Mouse (Mus musculus): ENCODE results near the gene Kcnmb2. TPM values are rescaled to one million over a fixed set of nuclear protein-coding genes. Genes with fewer than 3 reads are reported as not detected.

Kcnmb2 gene
- polyA plus RNA-seq, 1 experiment = not detected

- TF ChIP-seq E2F4 (IDR thresholded peaks at IDR 0.05; ENCODE audit: insufficient read depth) = no peak
- TF ChIP-seq MAX (IDR thresholded peaks at IDR 0.05; ENCODE audit: low read depth) = no peak
- no peak for TF ChIP-seq TCF3 (IDR thresholded peaks at IDR 0.05; ENCODE audit: insufficient read length, low read depth)
- TF ChIP-seq MYOD1 (IDR thresholded peaks at IDR 0.05; ENCODE audit: control insufficient read depth in 1 of 3, insufficient read length in 2 of 3, low read depth in 2 of 3) = no peak
- no peak for TF ChIP-seq MYOG (IDR thresholded peaks at IDR 0.05; ENCODE audit: control insufficient read depth in 1 of 3, insufficient read depth in 1 of 3, insufficient read length in 2 of 3, low read depth in 2 of 3)
- no peak for TF ChIP-seq USF1 (IDR thresholded peaks at IDR 0.05; ENCODE audit: low read depth)
- TF ChIP-seq POLR2A (IDR thresholded peaks at IDR 0.05; ENCODE audit: insufficient read length, low read depth) = no peak
- TF ChIP-seq SRF (IDR thresholded peaks at IDR 0.05; ENCODE audit: control insufficient read depth, insufficient read length, low read depth) = no peak
- Histone ChIP-seq H3K79me2 (ENCODE audit: control insufficient read depth, insufficient read depth) (no peaks in the 10 kb centered on the region), H3K4me3 (no peak overlapping the region), H3K4me2 (ENCODE audit: low read depth) (no peak overlapping the region), H3K27me3 (ENCODE audit: control insufficient read depth, insufficient read depth, insufficient read length) (no peaks in the 10 kb centered on the region), H3ac (ENCODE audit: control insufficient read depth, insufficient read length) (no peak overlapping the region), H3K36me3 (ENCODE audit: control insufficient read depth, insufficient read depth) (no peaks in the 10 kb centered on the region)
Measured at GRCm38 (mm10) chr3:32236766-32237165, 334.5 kb downstream of the Kcnmb2 start.
